Mouse (Mus musculus) embryonic facial prominence, embryonic 11.5 days (tissue): ENCODE results near the gene Ppp6r2. TPM values are rescaled to one million over a fixed set of nuclear protein-coding genes. Genes with fewer than 3 reads are reported as not detected.
A peak's percentile ranks its signal among the peaks of the same experiment; 100 is the strongest.

Source experiments
- ATAC-seq: fragments of 200-750 bp; cut with Nextera tagmentation; replicated peaks from 2 replicates; pipeline ENCODE4 v1.8.0; 2017; ENCODE audit warnings: low read depth; ENCODE audit not compliant: insufficient number of reproducible peaks, low FRiP score, low TSS enrichment
- DNase-seq: peaks from one replicate; pipeline ENCODE4 v3.0.0-alpha.2; 2015; ENCODE audit warnings: low spot score
- H3K27ac ChIP-seq: fragments of 300-500 bp; sonication (generic); replicated peaks from 2 replicates; pipeline ENCODE4 v1.5.1; 2014; ENCODE audit warnings: mild to moderate bottlenecking, low read depth, low read length, control low read depth
- H3K27me3 ChIP-seq: fragments of 300-500 bp; sonication (generic); 2 replicates; pipeline ENCODE4 v1.6.1; 2014; ENCODE audit warnings: mild to moderate bottlenecking, low read length, moderate library complexity, mixed read lengths; ENCODE audit not compliant: control insufficient read depth, insufficient read depth
- H3K36me3 ChIP-seq: fragments of 300-500 bp; sonication (generic); replicated peaks from 2 replicates; pipeline ENCODE4 v1.6.1; 2014; ENCODE audit warnings: low read depth, mild to moderate bottlenecking, low read length, moderate library complexity, mixed read lengths; ENCODE audit not compliant: control insufficient read depth, insufficient read depth
- H3K4me1 ChIP-seq: fragments of 300-500 bp; sonication (generic); 2 replicates; pipeline ENCODE4 v1.6.1; 2014; ENCODE audit warnings: low read length, mixed read lengths; ENCODE audit not compliant: control insufficient read depth, insufficient read depth
- H3K4me2 ChIP-seq: fragments of 300-500 bp; sonication (generic); 2 replicates; pipeline ENCODE4 v1.6.1; 2014; ENCODE audit warnings: low read depth, mild to moderate bottlenecking, control low read depth, low read length, moderate library complexity
- H3K4me3 ChIP-seq: fragments of 300-500 bp; sonication (generic); 2 replicates; pipeline ENCODE4 v1.5.1; 2014; ENCODE audit warnings: low read depth, low read length, control low read depth
- H3K9ac ChIP-seq: fragments of 300-500 bp; sonication (generic); replicated peaks from 2 replicates; pipeline ENCODE4 v1.6.1; 2014; ENCODE audit warnings: mild to moderate bottlenecking, control low read depth, low read length
- H3K9me3 ChIP-seq: fragments of 300-500 bp; sonication (generic); replicated peaks from 2 replicates; pipeline ENCODE4 v1.6.1; 2016; ENCODE audit warnings: mild to moderate bottlenecking, low read length, inconsistent platforms, mixed read lengths; ENCODE audit not compliant: control insufficient read depth
- WGBS: fragments of 180-500 bp; shearing (Covaris S2); extraction: QIAGEN DNeasy Blood & Tissue Kit; methylation state at CpG from one replicate; pipeline ENCODE4 v1.1.7; 2014; 5-methylcytosine and 5-hydroxymethylcytosine counted together
- polyA plus RNA-seq: library from polyadenylated mRNA; unstranded; fragments of >200 nt; fragmentation: Nextera tagmentation; extraction: Ambion mirVana; gene quantifications from 2 replicates; pipeline ENCODE4 v1.2.1, GENCODE M21; 2014

The Ppp6r2 gene
- polyA plus RNA-seq, 1 experiment from 2014 or later = 25.1 TPM

GRCm38 (mm10) chr15:89234052-89234451, 22.7 kb downstream of the Ppp6r2 start:
- Histone ChIP-seq H3K4me3 (no peak overlapping the region), H3K27ac (no peak overlapping the region), H3K4me2 (no peak overlapping the region), H3K27me3 (no peaks in the 10 kb centered on the region), H3K9me3 (no peaks in the 10 kb centered on the region), H3K9ac (no peak overlapping the region), H3K36me3 (no peaks in the 10 kb centered on the region), H3K4me1 (no peaks in the 10 kb centered on the region)
- WGBS = 92% methylated on average over 4 of the region's 4 CpGs
- no peak for DNase-seq
- ATAC-seq = no peak

- WGBS = 61% methylated on average over 3 of the region's 3 CpGs
- H3K9me3 ChIP-seq = no peaks in the 10 kb centered on the region
- DNase-seq = no peak
- no peak overlapping the region for H3K4me3 ChIP-seq
- no peak for ATAC-seq
- H3K4me2 ChIP-seq = no peak overlapping the region
- H3K36me3 ChIP-seq = no peaks in the 10 kb centered on the region
- no peak overlapping the region for H3K9ac ChIP-seq
- H3K27me3 ChIP-seq = no peaks in the 10 kb centered on the region
- no peak overlapping the region for H3K27ac ChIP-seq
- H3K4me1 ChIP-seq = no peaks in the 10 kb centered on the region
Measured at GRCm38 (mm10) chr15:89239751-89240392, 28.5 kb downstream of the Ppp6r2 start.

- Histone ChIP-seq H3K9ac (no peak overlapping the region), H3K4me1 (no peaks in the 10 kb centered on the region), H3K27me3 (no peaks in the 10 kb centered on the region), H3K36me3 (no peaks in the 10 kb centered on the region), H3K4me2 (no peak overlapping the region), H3K4me3 (no peak overlapping the region), H3K9me3 (no peaks in the 10 kb centered on the region), H3K27ac (no peak overlapping the region)
- ATAC-seq = no peak
- DNase-seq = no peak
- WGBS = 76% methylated on average over 2 of the region's 2 CpGs
Measured at GRCm38 (mm10) chr15:89241025-89241424, 29.7 kb downstream of the Ppp6r2 start.

DNA sequence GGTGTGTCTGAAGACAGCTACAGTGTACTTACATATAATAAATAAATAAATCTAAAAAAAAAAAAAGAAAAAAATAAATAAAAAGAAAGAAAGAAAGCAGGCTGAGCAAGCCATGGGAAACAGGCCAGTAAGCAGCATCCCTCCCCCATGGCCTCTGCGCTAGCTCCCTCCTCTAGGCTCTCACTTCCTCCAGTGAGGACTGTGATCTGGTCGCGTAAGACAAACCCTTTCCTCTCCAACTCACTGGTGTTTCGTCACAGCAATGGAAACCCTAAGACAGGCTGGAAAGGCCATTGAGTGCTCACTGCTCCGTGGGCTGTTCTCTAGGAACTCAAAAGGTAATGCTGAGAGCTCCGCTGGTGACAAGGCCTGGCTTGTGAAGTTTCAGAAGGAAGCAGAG, 37.7 kb downstream of the Ppp6r2 start:
- Histone ChIP-seq H3K4me3 (no peak overlapping the region), H3K9me3 (no peaks in the 10 kb centered on the region), H3K4me2 (no peak overlapping the region), H3K27ac (no peak overlapping the region), H3K9ac (no peak overlapping the region), H3K36me3 (no peaks in the 10 kb centered on the region), H3K4me1 (no peaks in the 10 kb centered on the region), H3K27me3 (no peaks in the 10 kb centered on the region)
- 83% methylated on average over 6 of the region's 6 CpGs for WGBS
- ATAC-seq (no peak), DNase-seq (no peak)

GRCm38 (mm10) chr15:89255330-89255729, 44.0 kb downstream of the Ppp6r2 start:
- no peaks in the 10 kb centered on the region for H3K4me1 ChIP-seq
- H3K9ac ChIP-seq = no peak overlapping the region
- H3K4me2 ChIP-seq = no peak overlapping the region
- WGBS = 77% methylated on average over 4 of the region's 4 CpGs
- DNase-seq = peak; percentile 15
- no peaks in the 10 kb centered on the region for H3K27me3 ChIP-seq
- peak; percentile 62; the same call in 1 of the 2 replicates for ATAC-seq
- no peaks in the 10 kb centered on the region; the same call in 1 of the 2 replicates for H3K36me3 ChIP-seq
- no peak overlapping the region for H3K27ac ChIP-seq
- no peak overlapping the region for H3K4me3 ChIP-seq
- no peaks in the 10 kb centered on the region for H3K9me3 ChIP-seq

GRCm38 (mm10) chr15:89258997-89259396, 47.6 kb downstream of the Ppp6r2 start:
- ATAC-seq = no peak
- Histone ChIP-seq H3K36me3 (no peaks in the 10 kb centered on the region; the same call in 1 of the 2 replicates), H3K9ac (no peak overlapping the region), H3K9me3 (no peaks in the 10 kb centered on the region), H3K4me1 (no peaks in the 10 kb centered on the region), H3K4me3 (no peak overlapping the region), H3K4me2 (no peak overlapping the region), H3K27me3 (no peaks in the 10 kb centered on the region), H3K27ac (no peak overlapping the region)
- WGBS = 92% methylated on average over 5 of the region's 5 CpGs
- DNase-seq = no peak

- no peak for ATAC-seq
Measured at GRCm38 (mm10) chr15:89264485-89264884, 53.1 kb downstream of the Ppp6r2 start.

GRCm38 (mm10) chr15:89275497-89275896, 64.1 kb downstream of the Ppp6r2 start:
- DNase-seq (no peak), ATAC-seq (no peak)
- H3K27ac ChIP-seq = no peak overlapping the region
- WGBS = 87% methylated on average over 3 of the region's 3 CpGs
- no peak overlapping the region for H3K9ac ChIP-seq
- H3K4me3 ChIP-seq = no peak overlapping the region
- no peak overlapping the region for H3K4me2 ChIP-seq
- H3K27me3 ChIP-seq = no peaks in the 10 kb centered on the region
- H3K36me3 ChIP-seq = peaks cover 6% of the 10 kb centered on the region
- H3K9me3 ChIP-seq = no peaks in the 10 kb centered on the region
- no peaks in the 10 kb centered on the region for H3K4me1 ChIP-seq

More at GRCm38 (mm10) chr15:89264485-89264884, 53.1 kb downstream of the Ppp6r2 start:
- no peak overlapping the region for H3K27ac ChIP-seq
- H3K4me3 ChIP-seq = no peak overlapping the region
- no peak for DNase-seq
- H3K4me2 ChIP-seq = no peak overlapping the region
- no peak overlapping the region for H3K9ac ChIP-seq
- H3K9me3 ChIP-seq = no peaks in the 10 kb centered on the region
- WGBS = 82% methylated on average over 5 of the region's 5 CpGs
- no peaks in the 10 kb centered on the region; the same call in 1 of the 2 replicates for H3K36me3 ChIP-seq
- H3K27me3 ChIP-seq = no peaks in the 10 kb centered on the region
- no peaks in the 10 kb centered on the region for H3K4me1 ChIP-seq
